Mouse (Mus musculus) E14TG2a.4 (cell line): Measurements from ENCODE around the gene Casp6.

Experiments used
- H3K27me3 ChIP-seq: 2 replicates; pipeline ENCODE4 v1.6.1; 2014; ENCODE audit warnings: low read length, control low read depth; ENCODE audit not compliant: insufficient read depth
- H3K36me3 ChIP-seq: 2 replicates; pipeline ENCODE4 v1.6.1; 2014; ENCODE audit warnings: low read length, control low read depth; ENCODE audit not compliant: insufficient read depth
- H3K4me1 ChIP-seq: replicated peaks from 2 replicates; pipeline ENCODE4 v1.6.1; 2014; ENCODE audit warnings: low read depth, low read length, control low read depth
- H3K4me3 ChIP-seq: replicated peaks from 2 replicates; pipeline ENCODE4 v1.5.1; 2014; ENCODE audit warnings: mild to moderate bottlenecking, low read length
- H3K9me3 ChIP-seq: 2 replicates; pipeline ENCODE4 v1.6.1; 2014; ENCODE audit warnings: low read length, control low read depth
- CTCF ChIP-seq: conservative IDR thresholded peaks from 2 replicates; pipeline ENCODE4 v1.5.1; 2014; ENCODE audit warnings: low read length
- NANOG ChIP-seq: IDR thresholded peaks from 2 replicates; pipeline ENCODE4 v1.6.1; 2014; ENCODE audit warnings: borderline replicate concordance, low read length, mixed read lengths
- POU5F1 ChIP-seq: IDR thresholded peaks from 2 replicates; pipeline ENCODE4 v1.6.1; 2014; ENCODE audit warnings: low read length, borderline replicate concordance

Gene Casp6

DNA sequence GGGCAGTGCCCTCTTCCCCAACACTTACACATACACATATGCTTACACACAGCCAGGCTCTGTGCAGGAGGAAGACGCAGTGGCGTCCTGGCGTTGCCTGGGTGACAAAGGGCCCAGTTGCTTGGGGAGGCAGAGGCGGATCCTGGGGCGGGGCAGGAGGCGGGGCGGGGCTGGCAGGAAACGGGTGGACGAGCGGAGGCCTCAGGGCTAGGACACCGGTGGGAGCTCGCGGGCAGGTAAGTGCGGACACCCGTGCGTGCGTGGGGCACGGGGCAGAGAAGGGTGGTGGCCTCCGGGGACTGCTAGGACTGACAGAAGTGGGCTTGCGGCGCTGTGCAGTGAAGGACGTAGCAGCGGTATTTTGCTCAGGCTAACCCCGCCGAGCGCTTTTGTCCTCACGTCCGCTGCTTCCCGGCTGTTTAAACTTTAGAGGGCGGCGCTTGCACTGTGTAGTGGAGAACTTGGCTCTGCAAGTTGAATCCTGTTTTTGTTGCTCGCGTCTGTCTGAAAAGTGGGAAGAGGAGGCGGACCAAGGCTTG, at the start of gene Casp6:
Casp6 (plus strand) TSS at position 155 of the 539 bp plus-strand sequence.
- H3K4me1 ChIP-seq, result peaks cover 41% of the 10 kb centered on the region
- no peaks in the 10 kb centered on the region; the same call in 1 of the 2 replicates for H3K36me3 ChIP-seq
- peaks cover 4% of the 10 kb centered on the region; the same call in 1 of the 2 replicates for H3K27me3 ChIP-seq
- TF ChIP-seq NANOG (no peak), POU5F1 (no peak), CTCF (no peak)
- peak within 1 kb of the TSS; percentile 81 for H3K4me3 ChIP-seq
- H3K9me3 ChIP-seq, result no peaks in the 10 kb centered on the region

- peaks cover 10% of the 10 kb centered on the region; the same call in 1 of the 2 replicates for H3K9me3 ChIP-seq
- H3K27me3 ChIP-seq, result no peaks in the 10 kb centered on the region
- H3K4me3 ChIP-seq, result no peak overlapping the region
- H3K36me3 ChIP-seq, result no peaks in the 10 kb centered on the region
- TF ChIP-seq POU5F1, result no peak
- no peak for TF ChIP-seq NANOG
- no peak for TF ChIP-seq CTCF
- H3K4me1 ChIP-seq, result peaks cover 9% of the 10 kb centered on the region; the same call in 1 of the 2 replicates
Measured at GRCm38 (mm10) chr3:129862592-129862991, 38.6 kb upstream of the Casp6 start.

DNA sequence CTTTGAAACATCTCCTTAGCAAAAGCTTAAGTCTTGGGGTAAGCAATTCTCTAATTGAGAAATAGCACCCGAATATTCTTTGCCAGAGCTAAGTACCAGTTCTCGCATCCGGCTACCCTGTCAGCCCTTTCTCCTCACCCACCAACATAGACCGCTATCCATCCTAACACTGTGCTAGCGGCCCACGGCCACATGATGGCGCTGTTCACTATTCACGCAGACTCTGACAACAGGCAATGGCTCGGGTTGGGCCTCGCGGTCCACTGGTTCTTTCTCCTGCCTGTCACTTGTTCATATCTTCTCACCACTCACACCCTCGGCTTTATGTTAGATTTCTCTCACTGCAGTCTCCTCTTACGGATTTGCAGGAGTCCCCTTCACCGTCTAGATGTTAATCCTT, 37.5 kb upstream of the Casp6 start:
- TF ChIP-seq CTCF, result peak; percentile 80
- no peak for TF ChIP-seq POU5F1
- Histone ChIP-seq H3K9me3 (no peaks in the 10 kb centered on the region), H3K4me3 (no peak overlapping the region), H3K36me3 (no peaks in the 10 kb centered on the region), H3K4me1 (peaks cover 9% of the 10 kb centered on the region; the same call in 1 of the 2 replicates), H3K27me3 (no peaks in the 10 kb centered on the region)

DNA sequence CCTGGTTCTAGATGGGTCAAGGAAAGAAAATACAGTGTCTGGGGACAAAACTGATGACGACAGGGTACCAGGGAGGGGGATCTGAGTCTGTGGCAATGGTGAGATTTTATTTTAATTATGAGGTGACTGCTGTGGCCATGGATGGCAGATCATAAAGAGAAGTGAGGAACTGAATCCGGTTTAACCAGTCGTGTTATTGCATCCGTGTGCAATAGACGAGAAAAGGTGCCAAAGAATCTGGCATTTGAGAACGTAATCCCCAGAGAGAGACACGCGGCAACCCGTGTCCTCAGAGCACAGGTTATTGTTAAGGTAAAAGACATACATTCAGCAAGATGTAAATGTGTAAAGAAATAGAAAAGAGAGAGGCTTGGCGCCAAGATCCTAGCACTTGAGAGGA, 23.9 kb upstream of the Casp6 start:
- peaks cover 22% of the 10 kb centered on the region for H3K27me3 ChIP-seq
- H3K36me3 ChIP-seq, result no peaks in the 10 kb centered on the region
- no peak overlapping the region for H3K4me3 ChIP-seq
- peaks cover 6% of the 10 kb centered on the region for H3K9me3 ChIP-seq
- TF ChIP-seq NANOG (no peak), POU5F1 (no peak), CTCF (no peak)
- H3K4me1 ChIP-seq, result peaks cover 29% of the 10 kb centered on the region

GRCm38 (mm10) chr3:129878405-129879021, 22.7 kb upstream of the Casp6 start, which contains the start of gene Pla2g12a:
Pla2g12a (plus strand) TSS chr3:129878606.
- peaks cover 6% of the 10 kb centered on the region for H3K9me3 ChIP-seq
- H3K4me1 ChIP-seq, result peaks cover 29% of the 10 kb centered on the region
- H3K4me3 ChIP-seq, result peak within 1 kb of the TSS; percentile 83
- H3K36me3 ChIP-seq, result no peaks in the 10 kb centered on the region
- TF ChIP-seq NANOG (no peak), POU5F1 (no peak), CTCF (no peak)
- peaks cover 22% of the 10 kb centered on the region for H3K27me3 ChIP-seq

DNA sequence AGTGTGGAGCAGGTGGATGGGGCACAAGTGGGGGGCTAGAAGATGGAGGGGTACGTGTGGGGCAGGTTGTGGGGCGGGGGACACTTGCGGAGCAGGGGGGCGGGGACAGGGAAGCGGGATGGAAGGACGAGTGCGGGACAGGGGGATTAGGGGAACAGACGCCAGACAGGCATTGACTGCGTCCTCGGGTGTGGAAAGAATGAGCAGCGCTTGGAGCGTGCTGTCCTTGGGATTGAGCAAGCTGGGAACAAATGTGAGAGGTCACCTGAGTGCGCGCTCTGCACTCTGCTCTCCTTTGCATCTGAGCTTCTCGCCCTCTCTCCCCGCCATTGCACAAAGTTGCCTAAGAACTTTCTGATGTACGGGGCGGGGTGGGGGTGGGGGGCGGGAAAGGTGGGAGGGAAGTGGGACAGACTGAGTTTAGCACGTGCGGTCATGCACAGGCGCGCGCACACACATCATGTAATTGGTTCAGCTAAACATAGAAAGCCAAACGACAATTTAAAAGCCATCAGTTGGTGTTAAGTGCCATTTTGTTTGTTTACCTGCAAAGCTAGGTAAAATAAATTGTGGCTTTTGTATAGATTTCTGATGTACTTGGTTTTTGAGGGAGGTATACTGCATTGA, 22.0 kb upstream of the Casp6 start:
- H3K36me3 ChIP-seq, result no peaks in the 10 kb centered on the region
- TF ChIP-seq CTCF (no peak), POU5F1 (no peak), NANOG (no peak)

DNA sequence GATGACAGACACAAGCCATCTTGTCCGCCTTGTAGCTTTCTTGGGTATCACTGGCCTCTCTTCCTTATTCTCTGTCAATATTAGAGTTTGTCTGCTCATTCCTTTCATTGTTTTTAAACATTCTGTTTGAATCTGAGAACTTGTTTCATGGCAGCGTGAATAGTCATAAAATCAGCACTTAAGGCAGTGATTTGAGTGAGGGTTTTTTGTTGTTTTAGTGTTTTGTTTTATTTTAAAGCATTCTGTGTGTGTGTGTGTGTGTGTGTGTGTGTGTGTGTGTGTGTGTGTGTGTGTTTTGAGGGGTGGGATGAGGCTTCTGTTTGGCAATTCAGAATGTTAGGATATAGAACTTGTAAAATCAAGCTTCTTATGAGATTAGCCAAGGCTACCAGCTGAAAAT, 21.3 kb upstream of the Casp6 start:
- TF ChIP-seq CTCF, result no peak
- no peak for TF ChIP-seq POU5F1
- no peak for TF ChIP-seq NANOG
- peaks cover 32% of the 10 kb centered on the region for H3K4me1 ChIP-seq
- peak overlapping the region; percentile 51 for H3K4me3 ChIP-seq
- peaks cover 6% of the 10 kb centered on the region for H3K9me3 ChIP-seq
- no peaks in the 10 kb centered on the region for H3K36me3 ChIP-seq
- H3K27me3 ChIP-seq, result peaks cover 19% of the 10 kb centered on the region

More for the DNA sequence above, 22.0 kb upstream of the Casp6 start:
- Histone ChIP-seq H3K9me3 (peaks cover 6% of the 10 kb centered on the region), H3K4me1 (peaks cover 29% of the 10 kb centered on the region), H3K4me3 (peak overlapping the region; percentile 83), H3K27me3 (peaks cover 22% of the 10 kb centered on the region)

DNA sequence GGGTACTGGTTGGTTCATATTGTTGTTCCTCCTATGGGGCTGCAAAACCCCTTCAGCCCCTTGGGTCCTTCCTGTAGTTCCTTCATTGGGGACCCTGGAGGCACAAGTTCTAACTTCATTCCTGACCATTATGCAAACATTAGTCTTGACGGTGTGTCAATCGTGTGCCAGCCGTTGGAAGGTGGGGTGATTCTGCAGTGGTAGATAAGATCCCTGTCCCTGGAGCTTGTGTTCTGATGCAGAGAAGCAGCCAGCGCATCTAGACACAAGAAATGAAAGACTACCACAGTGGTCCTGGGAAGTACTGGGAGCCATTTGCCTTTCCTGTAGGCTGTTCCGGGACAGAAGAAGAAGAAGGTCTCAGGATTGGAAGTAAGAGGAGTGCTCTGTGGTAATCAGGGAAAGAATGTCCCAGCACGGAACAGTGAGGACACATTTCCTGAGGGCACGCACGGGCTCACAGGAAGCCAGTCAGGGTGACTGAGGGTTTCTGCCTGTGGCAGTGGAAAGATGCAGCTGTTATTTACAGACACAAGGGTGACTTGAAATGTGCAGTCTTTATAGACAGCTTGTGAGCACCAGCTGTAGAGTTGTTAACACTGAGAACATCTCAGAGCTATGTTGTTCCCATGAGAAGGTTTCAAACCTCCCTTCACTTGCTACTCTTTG, 20.2 kb upstream of the Casp6 start:
- Histone ChIP-seq H3K9me3 (no peaks in the 10 kb centered on the region), H3K4me3 (no peak overlapping the region), H3K27me3 (peaks cover 15% of the 10 kb centered on the region), H3K4me1 (peaks cover 29% of the 10 kb centered on the region), H3K36me3 (no peaks in the 10 kb centered on the region)
- no peak for TF ChIP-seq CTCF
- TF ChIP-seq NANOG, result no peak
- TF ChIP-seq POU5F1, result no peak
